Mouse (Mus musculus): ENCODE results near the gene Lyzl4.

The Lyzl4 gene

DNA sequence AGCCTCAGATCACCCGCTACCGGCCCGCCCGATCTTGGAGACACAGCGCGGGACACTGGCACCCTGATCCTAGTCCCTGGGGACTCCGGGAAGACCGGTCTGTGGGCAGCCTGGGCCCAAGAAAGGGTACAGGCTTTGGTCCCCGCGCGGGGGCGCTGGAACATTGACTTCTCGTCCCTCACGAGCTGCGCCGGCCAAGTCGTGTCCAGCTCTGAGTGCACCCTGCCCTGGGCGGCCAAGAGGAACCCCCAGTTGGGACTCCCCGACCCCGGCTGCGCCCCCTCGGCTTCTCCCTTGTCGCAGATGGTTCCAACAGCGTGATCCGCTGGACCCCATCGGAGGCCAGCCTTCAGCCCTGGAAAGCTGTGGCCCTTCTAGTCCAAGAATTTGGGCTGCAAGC, at the start of gene Lyzl4:
Lyzl4 (minus strand) TSS at position 96 of the 400 bp plus-strand sequence.
- peak; percentile 70 to 74 for DNase-seq (ENCODE audit: low spot score in 2 of 2)

DNA sequence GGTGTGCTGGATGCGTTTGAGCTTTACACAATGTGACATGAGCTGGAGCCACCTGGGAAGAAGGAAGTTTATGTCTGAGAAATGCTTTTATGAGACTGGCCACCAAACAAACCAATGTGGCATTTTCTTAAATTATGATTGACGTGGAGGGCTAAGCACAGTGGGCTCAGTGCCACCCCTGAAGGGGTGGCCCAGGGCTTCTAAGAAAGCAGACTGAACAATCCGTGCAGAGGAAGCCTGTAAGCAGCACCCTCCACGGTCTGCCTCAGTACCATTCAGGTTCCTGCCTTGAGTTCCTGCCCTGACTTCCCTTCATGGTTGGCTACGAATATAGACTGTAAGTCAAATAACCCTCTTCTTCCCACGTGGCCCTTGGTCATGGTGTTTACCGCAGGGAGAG, 48.8 kb upstream of the Lyzl4 start:
- DNase-seq (ENCODE audit: low spot score in 2 of 2) = no peak

DNA sequence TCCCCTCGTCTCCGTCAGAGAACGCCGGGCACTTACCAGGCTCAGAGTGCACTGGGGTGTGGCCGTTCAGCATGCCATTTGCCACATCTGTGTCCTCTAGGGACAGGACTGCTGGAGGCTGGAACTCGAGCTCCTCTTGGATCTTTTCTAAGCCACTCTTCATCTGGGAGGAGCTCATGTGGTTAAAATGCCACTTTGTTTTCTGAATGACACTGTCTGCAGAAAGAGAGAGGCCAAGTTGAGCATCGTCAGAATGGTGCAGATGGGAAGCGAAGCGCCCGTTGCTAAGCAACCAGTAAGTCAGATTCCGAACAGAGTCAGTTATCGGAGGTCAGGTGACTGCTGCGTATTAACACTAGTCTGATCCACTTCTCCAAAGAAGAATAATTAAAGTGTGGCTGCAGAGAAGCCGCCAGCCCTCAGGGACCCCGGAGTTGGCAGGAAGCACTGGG, 48.3 kb upstream of the Lyzl4 start:
- peak; percentile 40 to 63 for DNase-seq (ENCODE audit: low spot score in 2 of 2)

DNA sequence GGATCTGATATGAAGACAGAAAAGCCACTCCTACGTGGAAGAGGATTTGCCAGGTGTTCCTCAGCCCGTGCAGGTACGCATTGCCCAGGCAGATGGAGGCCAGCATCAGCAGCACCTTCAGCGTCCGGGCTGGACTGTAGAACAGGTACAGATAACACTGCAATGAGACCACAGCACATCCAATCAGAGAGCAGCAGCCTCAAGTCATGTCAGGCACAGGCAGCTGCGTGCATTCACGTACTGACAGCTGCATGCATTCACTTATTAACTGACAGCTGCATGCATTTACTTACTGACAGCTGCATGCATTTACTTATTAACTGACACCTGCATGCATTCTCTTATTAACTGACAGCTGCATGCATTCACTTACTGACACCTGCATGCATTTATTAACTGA, 42.8 kb upstream of the Lyzl4 start:
- DNase-seq (ENCODE audit: low spot score in 2 of 2) = no peak

DNA sequence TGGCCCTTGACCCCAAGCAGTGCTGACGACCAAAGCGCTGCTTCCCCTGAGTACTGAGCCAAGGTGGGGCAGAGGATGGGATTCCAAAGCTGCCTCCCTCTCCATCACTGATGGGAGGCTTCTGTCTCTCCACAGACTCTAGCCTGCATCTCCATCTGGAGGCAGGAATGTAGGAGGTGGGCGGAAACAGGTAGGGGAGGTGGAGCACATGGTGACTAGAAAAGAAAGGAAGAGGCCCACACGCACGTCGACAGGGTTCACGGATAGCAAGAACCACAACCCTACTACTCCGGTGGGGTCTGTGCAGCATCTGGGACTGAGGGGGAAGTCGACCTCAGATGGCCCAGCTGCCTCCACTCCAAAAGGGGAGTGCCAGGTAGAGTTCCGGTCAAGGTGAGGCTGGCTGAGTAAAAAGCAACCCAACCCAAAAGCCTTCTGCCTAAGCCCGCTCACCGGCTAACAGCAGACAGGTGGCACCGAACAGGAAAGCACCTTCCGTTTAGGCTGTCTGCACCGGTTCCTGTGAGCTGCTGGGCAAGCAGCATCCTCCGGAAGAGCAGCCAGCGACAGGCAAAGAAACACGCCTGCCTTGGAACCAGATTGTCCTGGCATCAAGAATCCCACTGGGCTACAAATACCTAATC, 40.3 kb upstream of the Lyzl4 start:
- DNase-seq (ENCODE audit: low spot score in 2 of 2) = no peak

DNA sequence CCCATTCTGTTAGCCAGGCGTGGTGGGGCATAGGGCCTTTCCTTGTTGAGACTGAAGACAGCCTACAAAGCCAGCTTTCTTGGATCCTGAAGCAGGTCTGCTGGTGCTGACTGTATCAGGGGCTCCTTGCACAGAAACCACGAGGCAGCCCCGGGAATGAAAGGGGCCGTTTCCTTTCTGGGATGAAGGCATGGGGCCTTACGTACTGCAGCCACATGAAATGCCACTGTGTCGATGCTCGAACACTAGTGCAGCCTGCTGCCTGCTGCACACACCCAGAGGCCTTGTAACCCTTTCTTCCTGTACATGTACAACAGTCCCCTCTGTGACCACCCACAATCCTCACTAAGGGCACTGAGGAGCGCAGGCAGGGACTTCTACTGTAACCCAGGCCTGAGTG, 39.3 kb upstream of the Lyzl4 start:
- DNase-seq (ENCODE audit: low spot score in 2 of 2) = no peak

DNA sequence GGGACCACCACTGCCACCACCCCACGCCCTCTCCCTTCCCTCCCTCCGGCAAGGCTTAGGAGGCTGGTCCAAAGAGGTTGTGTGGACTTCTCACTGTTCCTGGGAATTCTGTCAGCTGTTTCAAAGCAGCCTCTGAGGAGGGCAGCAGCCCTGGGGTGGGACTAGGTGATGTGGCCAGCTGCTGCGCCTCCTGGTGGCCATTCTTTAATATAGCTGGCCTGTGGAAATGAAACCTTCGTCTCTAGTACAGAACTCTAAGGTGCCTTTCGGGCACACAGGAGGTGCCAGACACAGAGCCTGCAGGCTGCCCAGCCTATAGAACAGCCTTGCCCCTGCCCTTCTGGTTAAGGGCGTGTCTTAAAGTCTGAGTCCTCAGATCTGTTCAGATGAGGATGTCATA, 37.7 kb upstream of the Lyzl4 start:
- no peak for DNase-seq (ENCODE audit: low spot score in 2 of 2)

DNA sequence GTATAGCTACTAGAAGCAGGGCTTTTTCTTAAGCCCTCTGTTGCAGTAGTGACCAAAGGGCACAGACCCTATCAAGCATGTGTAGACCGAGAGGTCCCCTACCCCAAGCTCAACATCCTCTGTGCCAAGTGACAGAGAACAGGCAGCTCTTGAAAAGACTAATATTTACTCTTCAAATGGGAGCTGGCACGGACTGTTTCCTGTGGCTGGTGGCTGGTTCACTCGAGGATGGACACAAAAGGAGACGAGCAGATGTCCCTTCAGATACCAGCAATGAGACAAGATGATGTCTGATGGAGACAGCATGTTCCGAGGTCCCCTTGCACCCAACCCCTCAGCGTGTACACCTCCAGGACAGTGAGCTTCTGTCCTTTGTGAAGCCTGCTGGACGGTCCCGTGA, 35.6 kb upstream of the Lyzl4 start:
- no peak for DNase-seq (ENCODE audit: low spot score in 2 of 2)

DNA sequence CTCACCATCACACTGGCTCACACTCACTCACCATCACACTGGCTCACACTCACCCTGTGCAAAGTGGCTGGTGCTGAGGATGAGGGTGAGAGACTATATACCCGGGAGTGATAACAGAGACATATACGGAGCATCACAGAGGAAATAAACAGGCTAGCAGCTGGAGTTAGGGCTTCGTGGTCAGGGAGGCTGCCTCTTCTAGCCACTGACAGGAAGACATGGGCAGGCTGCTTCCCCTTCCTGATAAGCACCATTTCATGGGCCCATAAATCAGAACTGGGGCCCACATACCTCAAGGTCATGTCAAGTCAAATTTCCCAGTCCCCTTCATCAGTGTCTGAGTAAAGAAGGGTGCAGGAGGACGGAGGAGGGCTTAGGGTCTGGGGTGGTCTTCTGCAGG, 35.2 kb upstream of the Lyzl4 start:
- DNase-seq (ENCODE audit: low spot score in 2 of 2) = no peak

DNA sequence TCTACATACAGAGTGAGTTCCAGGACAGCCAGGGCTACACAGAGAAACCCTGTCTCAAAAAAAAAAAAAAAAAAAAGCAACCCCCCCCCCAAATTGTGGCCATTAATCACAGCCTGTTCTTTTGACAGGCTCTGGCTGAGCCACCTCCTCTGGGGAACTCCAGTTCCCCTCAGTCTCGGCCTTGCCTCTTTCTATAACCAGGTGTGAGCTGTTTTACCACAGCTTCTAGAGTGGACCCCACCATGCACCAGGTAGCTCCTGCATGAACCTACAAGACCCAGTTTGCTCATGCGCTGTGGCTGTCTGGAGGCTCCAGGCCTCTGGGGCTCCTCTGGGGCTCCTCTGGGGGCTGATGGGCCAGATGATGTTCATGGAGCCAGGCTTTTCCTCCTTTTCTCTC, 33.7 kb upstream of the Lyzl4 start:
- no peak for DNase-seq (ENCODE audit: low spot score in 2 of 2)

DNA sequence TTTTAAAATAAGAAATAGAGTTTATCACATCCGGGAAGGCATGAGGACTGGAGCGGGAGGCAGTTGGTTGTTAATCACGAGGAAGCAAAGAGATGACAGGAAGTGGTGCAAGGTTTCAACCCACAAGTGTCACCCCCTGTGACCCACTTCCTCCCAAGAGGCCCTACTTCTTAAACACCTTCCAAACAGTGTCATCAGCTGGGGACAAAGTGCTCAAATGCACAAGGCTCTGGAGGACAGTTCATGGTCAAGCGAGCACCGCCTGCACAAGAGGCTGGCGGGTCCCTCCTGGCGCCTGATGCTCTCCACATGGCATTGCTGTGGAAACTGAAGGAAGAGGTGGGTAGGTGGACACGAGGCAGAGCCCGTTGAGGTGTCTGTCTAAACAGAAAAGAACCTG, 33.1 kb upstream of the Lyzl4 start:
- DNase-seq (ENCODE audit: low spot score in 2 of 2) = no peak

DNA sequence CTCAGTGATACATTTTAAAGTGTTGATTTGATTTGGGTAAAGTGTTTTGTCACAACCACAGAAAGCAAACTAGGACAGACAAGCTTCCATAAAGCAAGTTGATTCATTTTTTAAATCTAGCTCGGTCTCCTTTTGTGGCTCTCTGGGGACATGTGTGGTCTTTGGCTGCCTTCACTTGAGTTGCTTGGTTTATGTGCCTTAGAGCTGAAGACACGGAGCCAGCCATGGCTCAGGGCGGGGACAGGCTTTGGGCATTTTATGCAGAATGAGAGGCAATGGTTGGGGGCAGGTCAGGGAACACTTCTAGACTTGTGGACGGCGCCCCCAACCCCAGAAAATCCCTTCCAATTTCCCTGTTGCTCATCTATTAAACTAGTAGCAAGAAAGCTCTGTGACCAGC, 31.8 kb upstream of the Lyzl4 start:
- DNase-seq (ENCODE audit: low spot score in 2 of 2) = no peak

DNA sequence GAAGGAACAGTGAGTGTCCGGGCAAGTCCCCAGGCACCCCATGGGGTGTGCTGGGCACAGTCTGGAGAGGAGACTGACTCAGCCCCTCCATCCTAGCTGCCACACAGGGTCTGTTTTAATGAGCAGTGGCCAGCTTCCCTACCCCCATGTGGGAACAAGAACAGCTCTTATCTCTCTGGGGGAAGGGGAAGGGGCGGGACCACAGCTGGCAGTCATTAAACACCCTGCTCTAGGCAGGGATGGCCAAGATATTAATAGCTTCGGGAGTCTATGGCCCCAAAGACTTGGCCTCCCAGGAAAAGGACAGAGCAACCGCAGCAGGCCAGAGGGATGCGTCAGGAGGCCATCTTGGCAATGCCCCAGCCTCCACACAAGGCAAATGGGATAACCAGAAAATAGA, 30.4 kb upstream of the Lyzl4 start:
- DNase-seq (ENCODE audit: low spot score in 2 of 2) = no peak

DNA sequence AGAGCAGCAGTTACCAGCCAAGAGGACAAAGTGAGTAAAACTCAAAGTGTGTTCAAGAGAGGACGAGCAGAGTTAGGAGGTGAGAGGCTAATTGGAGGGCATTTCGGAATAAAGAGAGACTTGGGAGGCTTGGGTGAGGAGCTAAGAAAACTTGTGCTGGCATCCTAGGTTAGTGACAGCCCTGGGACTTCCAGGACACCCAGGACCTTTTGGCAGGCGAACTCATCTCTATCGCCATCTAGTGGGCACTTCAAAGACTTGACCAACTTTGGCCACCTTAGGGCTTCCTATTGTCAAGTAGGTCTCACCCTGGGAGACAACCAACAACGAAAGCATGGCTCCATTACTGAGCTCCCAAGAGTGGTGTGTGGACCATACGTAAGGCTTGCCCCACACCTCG, 29.4 kb upstream of the Lyzl4 start:
- no peak for DNase-seq (ENCODE audit: low spot score in 2 of 2)

DNA sequence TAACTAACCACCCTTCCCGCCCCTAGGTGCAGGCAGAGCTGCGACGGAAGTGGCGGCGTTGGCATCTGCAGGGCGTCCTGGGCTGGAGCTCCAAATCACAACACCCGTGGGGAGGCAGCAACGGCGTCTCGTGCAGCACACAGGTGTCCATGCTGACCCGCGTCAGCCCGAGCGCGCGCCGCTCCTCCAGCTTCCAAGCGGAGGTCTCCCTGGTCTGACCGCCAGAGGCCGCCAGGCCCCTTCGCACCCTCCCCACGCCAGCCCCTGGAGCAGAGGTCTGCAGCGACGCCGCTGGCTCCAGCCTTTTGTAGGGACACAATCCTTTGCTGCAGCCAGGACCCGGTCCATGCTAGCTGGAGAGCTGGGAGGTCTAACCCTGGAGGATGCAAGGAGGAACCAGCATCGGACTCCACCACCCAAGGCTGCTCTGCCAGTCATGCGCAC, 27.5 kb upstream of the Lyzl4 start:
- DNase-seq (ENCODE audit: low spot score in 2 of 2) = peak in 1 of 2 experiments; percentile 42

DNA sequence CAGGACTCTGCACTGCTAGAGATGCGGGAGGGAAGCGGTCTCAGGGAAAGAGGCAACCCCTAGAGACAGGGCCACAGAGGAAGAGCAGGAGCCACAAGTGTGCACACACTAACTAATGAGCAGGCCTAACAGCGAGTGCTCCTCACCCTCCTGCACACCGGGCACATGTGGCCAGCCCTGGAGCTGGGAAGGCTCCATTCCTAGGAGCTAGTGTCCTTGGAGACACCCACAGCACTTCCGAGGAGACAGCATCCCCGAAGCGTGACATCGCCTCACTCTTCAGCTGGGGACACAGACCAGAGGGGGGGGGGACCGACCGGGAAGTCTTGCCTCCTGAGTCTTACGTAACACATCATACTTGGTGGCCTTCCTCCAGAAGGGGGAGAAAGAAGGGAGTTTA, 25.9 kb upstream of the Lyzl4 start:
- no peak for DNase-seq (ENCODE audit: low spot score in 2 of 2)

DNA sequence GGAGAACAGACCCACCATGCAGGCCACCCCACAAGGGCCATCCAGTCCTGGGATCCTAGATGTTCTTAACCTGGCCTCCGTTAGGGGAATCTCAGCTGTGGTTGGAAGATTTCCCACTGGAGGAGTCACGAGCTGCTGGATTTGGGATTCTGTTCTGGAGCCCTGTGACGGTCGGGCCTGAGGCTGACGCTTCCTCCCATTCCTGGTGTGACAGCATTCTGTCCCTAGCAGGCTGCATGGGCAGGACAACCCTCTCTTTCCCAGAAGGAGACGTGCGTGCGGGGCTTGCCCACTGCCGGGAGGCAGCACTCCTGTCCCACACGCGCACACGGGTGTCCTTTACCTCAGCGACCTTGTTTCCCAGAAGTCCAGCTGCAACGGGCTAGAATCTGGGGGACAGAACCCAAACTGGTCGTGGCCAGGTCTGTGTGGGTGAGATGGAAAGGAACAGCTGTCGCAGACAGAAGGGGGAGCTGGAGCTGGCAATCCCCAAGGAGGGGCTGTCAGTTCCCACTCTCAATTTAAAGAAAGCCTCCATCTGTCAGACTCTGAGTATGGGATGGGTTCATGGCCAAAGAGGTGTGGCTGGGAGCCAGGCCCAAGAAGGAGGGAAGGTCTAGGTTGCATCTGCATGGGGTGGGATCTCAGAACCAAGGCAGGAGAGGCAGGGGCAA, 25.2 kb upstream of the Lyzl4 start:
- peak; percentile 42 to 54 for DNase-seq (ENCODE audit: low spot score in 2 of 2)

DNA sequence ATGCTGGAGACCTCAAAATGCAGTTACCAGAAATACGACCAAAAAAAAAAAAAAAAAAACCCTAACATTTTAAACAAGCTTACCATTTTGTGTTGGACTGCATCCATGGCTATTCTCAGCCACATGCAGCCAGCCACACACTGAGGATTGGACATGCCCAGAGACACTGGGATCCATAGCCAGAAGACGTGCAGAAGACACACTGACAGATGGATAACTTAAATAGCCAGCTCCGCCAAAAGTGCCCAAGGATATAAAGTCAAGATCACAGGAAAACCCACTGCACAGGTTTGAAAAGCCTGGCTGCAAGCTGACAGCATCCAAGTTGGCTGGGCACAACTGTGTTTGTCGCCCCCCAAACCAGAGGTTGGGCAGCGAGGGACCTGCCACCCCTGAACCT, 22.2 kb upstream of the Lyzl4 start:
- DNase-seq (ENCODE audit: low spot score in 2 of 2) = no peak

DNA sequence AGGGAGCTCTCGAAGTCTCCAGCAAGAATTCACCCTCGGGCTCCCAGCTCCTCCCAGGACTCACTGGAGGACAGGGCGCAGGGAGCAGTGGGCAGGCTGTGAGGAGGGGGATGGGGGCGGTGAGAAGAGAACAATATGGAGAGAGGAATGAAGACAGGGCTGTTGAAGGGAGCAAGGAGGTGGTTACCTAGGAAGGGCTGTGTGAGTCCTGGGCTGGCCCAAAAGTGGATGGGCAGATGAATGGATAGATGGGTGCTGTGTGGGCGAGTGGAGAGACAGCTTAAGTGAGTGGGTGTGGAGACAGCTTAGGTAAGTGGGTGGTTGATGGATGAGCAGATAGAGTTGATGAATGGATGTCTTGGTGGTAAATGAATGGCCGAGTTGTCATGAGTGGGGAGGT, 21.6 kb upstream of the Lyzl4 start:
- DNase-seq (ENCODE audit: low spot score in 2 of 2) = no peak

DNA sequence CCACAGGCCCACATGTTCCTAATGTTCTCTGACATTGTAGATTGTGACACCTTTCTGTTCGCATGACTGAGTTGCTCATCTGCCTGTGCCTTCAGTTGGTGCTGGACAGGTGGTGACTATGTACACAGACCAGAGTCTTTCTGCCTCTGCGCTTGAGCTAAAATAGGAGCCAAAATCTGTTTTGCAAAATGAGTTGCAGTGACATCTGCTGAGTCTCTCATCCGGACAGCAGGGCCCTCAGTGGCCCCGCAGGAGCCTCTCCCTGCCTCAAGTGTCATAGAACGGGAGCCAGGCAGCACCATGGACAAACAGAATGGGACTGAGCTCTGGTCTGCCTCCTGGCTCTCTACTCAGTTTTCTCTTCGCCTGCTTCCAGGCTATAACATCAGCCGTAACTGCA, 17.9 kb upstream of the Lyzl4 start:
- DNase-seq (ENCODE audit: low spot score in 2 of 2) = no peak

DNA sequence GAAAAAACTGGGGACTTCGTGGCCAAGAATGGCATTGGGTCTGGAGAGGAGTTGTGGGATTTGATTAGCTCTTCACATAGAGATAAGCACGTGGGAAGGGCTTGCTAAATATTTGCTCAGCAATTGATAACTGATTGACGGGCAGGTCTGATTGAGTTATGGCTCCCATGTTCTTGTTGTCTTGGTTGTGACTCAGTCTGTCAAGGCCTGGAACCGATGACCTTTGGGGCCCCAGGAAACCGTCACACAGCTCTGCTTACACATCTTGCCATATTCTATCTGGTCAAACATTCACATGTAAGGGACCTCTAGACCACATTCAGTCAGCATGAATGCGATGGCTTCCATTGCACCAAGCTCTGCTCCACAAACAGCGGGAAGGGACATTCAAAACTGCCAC, 16.4 kb upstream of the Lyzl4 start:
- no peak for DNase-seq (ENCODE audit: low spot score in 2 of 2)

DNA sequence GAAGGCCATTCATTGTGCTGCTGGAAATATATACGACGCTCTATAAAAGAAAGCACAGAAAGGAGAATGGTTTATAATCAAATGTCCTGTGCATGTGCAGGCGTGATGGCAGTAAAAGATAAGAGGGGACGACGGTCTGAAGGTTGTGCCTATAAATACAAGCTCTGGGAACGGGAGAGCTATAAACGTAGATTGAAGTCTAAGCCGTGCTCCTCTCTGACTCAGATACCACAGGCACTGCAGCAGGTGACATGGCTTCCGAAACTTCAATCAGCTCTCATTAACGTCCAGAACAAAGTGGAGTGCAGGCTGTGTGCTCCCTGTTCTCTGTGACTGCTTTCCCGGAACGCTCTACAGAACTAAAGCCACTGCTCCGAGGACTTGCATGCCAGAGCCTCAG, 15.2 kb upstream of the Lyzl4 start:
- DNase-seq (ENCODE audit: low spot score in 2 of 2) = no peak

DNA sequence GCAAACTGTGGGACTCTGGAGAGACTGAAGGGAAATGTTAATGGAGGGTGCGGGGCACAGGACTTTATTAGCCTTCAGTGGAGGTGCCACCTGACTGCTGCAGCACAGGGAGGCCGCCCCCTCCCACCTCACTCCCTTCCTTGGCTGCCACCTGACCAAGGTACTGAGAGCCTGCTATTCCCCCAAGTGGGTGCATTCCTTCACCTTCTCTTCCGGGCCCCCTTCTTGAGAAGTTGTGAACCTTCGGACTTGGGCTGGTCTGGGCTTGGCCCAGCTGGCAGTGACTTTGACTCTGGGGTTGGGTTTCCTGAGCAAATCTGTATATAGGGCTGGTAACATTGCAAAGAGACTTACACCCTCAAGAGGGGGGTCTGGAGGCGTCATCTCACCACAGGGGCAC, 14.4 kb upstream of the Lyzl4 start:
- no peak for DNase-seq (ENCODE audit: low spot score in 2 of 2)

DNA sequence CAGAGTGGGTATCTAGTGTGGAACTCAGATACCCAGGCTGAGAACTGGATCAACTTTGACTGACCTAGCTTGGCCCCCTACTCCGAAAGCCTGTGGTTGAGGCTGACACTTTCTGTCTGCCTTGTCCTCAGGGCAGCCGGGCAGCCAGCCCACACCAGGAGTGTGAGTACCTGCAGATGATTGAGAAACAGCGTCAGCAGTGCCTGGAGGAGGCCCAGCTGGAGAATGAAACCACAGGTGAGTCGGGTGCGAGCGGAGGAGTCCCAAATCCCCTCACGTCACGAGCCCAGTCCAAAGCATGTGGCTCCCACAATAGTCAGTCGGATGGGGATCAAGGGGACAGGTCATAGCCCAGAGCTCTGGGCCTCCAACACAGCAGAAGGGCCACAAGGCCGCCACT, 11.8 kb upstream of the Lyzl4 start:
- no peak for DNase-seq (ENCODE audit: low spot score in 2 of 2)
